Mouse (Mus musculus): ENCODE results near the gene Pagr1a. TPM values are rescaled to one million over a fixed set of nuclear protein-coding genes. Genes with fewer than 3 reads are reported as not detected.

Pagr1a gene
- polyA plus RNA-seq, 1 experiment from 2014 or later: 23.1 TPM

DNA sequence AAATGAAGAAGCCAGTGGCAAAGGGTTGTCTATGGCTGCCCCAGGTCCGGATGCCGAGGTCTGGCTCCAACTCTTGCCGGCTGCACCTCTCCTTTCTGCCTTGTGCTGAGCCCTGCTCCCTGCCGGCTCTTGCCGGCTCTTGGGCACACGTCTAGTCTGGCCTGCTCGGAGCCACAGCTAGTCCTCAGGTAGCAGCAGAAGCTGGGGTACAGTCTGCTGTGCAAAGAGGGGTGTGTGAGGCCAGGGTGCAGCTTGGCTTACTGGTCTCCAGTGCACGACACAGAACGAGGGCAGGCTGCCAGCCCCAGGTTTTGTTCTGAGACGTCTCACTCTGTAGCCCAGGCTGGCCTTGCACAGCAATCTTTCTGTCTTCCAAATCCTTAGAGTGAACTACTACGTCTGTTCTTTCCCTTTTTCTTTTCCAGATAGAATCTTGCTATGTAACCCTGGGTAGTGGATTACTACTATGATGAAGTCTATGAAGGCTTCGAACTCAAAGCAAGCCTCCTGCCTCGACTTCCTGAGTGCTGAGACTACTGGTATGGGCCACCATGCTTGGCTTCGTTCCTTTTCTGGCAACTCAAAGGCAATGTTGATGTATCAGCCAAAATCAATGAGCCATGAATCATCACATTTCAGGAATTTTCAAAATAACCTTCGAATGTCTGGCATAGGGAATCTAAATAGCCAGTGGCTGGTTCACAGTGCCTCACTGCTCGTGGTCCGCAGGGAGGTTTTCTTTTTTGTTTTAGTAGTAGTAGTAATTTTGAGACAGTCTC is 7.7 kb downstream of the Pagr1a start:
- peak overlapping the region in 1 of 2 experiments; percentile 59; a peak in 1 of 4 replicates for H3K27ac ChIP-seq (replicated peaks in 1 of 2; ENCODE audit: control insufficient read depth in 1 of 2, insufficient read depth in 1 of 2, low read depth in 2 of 2, low read length in 2 of 2)
- WGBS: 81% methylated on average over 17 of the region's 17 CpGs
- H3K9ac ChIP-seq (ENCODE audit: low read length): no peak overlapping the region
- H3K27me3 ChIP-seq (ENCODE audit: control insufficient read depth, insufficient read depth, low read length): no peaks in the 10 kb centered on the region
- no peaks in the 10 kb centered on the region for H3K9me3 ChIP-seq (ENCODE audit: control insufficient read depth, low read length)
- no peak overlapping the region for H3K4me3 ChIP-seq (ENCODE audit: control insufficient read depth in 1 of 2, insufficient read depth in 1 of 2, low read depth in 1 of 2, low read length in 2 of 2)
- peaks cover 17% of the 10 kb centered on the region for H3K36me3 ChIP-seq (ENCODE audit: control insufficient read depth, insufficient read depth, low read length)
- no peak for ATAC-seq (ENCODE audit: insufficient number of reproducible peaks, insufficient read depth, low FRiP score, low read depth)
- peaks cover 11 to 17% of the 10 kb centered on the region in 2 experiments for H3K4me1 ChIP-seq (ENCODE audit: control insufficient read depth in 2 of 2, insufficient read depth in 2 of 2, low read length in 2 of 2)
- no peak overlapping the region for H3K4me2 ChIP-seq (ENCODE audit: low read length)

DNA sequence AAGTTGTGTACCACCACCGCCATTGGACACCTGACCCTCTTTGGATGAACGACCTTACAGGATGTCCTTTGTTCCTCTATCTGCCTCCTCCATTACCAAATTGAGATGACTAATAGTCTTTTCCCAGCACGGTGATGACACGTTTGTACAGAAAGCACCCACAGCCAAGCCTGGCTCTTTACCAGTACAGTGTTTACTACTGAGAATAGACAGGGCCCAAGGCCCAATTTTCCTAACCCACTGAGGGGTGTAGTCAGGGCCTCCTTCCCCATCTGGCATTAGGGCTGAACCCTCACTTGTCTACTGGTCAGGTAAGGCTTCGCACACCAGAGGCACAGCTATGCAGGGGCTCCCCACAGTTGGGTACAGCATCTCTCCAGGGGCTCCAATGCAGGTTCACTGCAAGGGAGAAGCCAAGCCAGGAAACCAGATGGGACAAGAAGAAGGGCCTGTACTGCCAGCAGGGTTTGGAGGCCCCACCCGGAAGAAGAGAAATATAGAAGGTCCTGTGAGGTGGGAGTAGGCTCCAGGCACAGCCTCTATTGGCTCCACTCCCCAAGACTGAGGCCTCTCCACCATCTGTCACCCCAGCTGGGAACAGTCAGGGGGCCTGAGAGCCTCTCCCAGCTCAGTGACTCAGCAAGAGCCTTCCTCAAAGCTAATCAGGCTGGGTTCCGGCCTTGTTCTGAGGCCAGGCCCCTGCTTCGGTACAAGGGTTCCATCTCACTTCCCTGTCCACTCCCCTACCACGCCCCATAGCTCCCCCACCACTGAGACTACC is 8.7 kb downstream of the Pagr1a start:
- WGBS: 28% methylated on average over 9 of the region's 9 CpGs
- no peaks in the 10 kb centered on the region for H3K9me3 ChIP-seq (ENCODE audit: control insufficient read depth, low read length)
- H3K36me3 ChIP-seq (ENCODE audit: control insufficient read depth, insufficient read depth, low read length): peaks cover 14% of the 10 kb centered on the region
- H3K9ac ChIP-seq (ENCODE audit: low read length): peak overlapping the region; percentile 26; the same call in 1 of the 2 replicates
- no peaks in the 10 kb centered on the region for H3K27me3 ChIP-seq (ENCODE audit: control insufficient read depth, insufficient read depth, low read length)
- H3K4me1 ChIP-seq (ENCODE audit: control insufficient read depth in 2 of 2, insufficient read depth in 2 of 2, low read length in 2 of 2): peaks cover 9 to 10% of the 10 kb centered on the region in 2 experiments
- peak overlapping the region; percentile 57 to 59 for H3K27ac ChIP-seq (replicated peaks in 1 of 2; ENCODE audit: control insufficient read depth in 1 of 2, insufficient read depth in 1 of 2, low read depth in 2 of 2, low read length in 2 of 2)
- H3K4me3 ChIP-seq (ENCODE audit: control insufficient read depth in 1 of 2, insufficient read depth in 1 of 2, low read depth in 1 of 2, low read length in 2 of 2): no peak overlapping the region
- ATAC-seq (ENCODE audit: insufficient number of reproducible peaks, insufficient read depth, low FRiP score, low read depth): peak; percentile 64
- no peak overlapping the region for H3K4me2 ChIP-seq (ENCODE audit: low read length)

DNA sequence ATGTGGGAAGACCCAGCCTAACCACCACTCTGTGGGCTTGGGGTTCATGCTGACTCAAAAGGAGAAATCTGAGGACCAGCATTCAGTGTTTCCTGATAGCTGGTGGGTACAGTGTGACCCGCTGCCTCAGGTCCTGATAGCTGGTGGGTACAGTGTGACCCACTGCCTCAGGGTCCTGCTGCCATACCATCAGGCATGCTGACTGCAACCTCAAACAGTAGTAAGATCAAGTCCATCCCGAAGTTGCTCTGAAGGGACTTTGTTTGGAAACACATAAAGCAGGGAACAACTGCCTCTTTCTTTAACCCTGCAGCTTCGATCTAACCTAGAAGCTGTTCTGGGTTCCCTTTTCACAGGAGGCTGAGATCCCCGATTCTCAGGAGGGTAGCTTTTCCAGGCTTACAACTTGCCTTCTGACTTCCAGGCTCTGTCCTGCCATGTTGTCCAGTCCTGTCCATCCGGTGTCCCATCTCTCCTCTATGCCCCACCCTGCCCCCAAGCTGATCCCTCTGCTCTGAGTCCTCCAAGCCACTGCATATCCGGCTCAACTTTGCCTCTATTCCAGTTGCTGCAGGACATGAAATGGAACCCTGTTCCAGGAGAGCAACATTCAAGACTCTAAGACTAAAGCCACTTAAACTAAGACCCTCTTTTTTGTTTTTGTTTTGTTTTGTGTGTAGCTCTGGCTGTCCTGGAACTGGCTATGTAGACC is 9.7 kb downstream of the Pagr1a start:
- Histone ChIP-seq H3K27me3 (ENCODE audit: control insufficient read depth, insufficient read depth, low read length) (no peaks in the 10 kb centered on the region), H3K4me3 (ENCODE audit: control insufficient read depth in 1 of 2, insufficient read depth in 1 of 2, low read depth in 1 of 2, low read length in 2 of 2) (no peak overlapping the region), H3K4me1 (ENCODE audit: control insufficient read depth in 2 of 2, insufficient read depth in 2 of 2, low read length in 2 of 2) (peaks cover 8 to 9% of the 10 kb centered on the region in 2 experiments), H3K4me2 (ENCODE audit: low read length) (no peak overlapping the region), H3K9ac (ENCODE audit: low read length) (no peak overlapping the region), H3K27ac (replicated peaks in 1 of 2; ENCODE audit: control insufficient read depth in 1 of 2, insufficient read depth in 1 of 2, low read depth in 2 of 2, low read length in 2 of 2) (no peak overlapping the region), H3K9me3 (ENCODE audit: control insufficient read depth, low read length) (no peaks in the 10 kb centered on the region), H3K36me3 (ENCODE audit: control insufficient read depth, insufficient read depth, low read length) (peaks cover 4% of the 10 kb centered on the region; the same call in 1 of the 2 replicates)
- WGBS: 84% methylated on average over 6 of the region's 6 CpGs
- ATAC-seq (ENCODE audit: insufficient number of reproducible peaks, insufficient read depth, low FRiP score, low read depth): no peak

DNA sequence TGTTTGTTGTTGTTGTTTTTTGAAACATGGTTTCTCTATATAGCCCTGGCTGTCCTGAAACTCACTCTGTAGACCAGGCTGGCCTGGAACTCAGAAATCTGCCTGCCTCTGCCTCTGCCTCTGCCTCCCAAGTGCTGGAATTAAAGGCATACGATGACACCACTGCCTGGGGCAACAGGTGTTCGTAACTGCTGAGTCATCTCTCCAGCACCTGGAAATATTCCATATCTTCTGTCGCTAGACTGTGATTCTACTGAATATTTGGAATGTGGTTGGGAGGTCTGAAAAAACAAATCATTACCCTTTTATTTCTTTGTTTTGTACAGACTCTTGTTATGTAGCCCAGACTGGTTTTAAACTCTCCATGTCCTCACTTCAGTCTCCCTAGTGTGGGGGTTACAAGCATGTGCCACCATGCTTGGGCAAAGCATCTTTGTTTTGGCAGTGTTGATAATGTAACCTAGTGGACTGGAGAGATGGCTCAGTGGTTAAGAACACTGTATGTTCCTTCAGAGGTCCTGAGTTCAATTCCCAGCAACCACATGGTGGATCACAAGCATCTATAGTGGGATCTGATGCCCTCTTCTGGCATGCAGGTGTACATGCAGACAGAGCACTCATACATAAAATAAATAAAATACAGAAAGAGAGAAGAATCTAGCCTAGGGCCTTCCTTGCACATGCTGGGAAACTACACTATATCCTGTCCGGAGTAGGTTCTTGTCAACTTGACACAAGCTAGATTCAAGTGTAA is 12.9 kb downstream of the Pagr1a start:
- Histone ChIP-seq H3K27ac (replicated peaks in 1 of 2; ENCODE audit: control insufficient read depth in 1 of 2, insufficient read depth in 1 of 2, low read depth in 2 of 2, low read length in 2 of 2) (no peak overlapping the region), H3K27me3 (ENCODE audit: control insufficient read depth, insufficient read depth, low read length) (no peaks in the 10 kb centered on the region), H3K36me3 (ENCODE audit: control insufficient read depth, insufficient read depth, low read length) (no peaks in the 10 kb centered on the region), H3K4me3 (ENCODE audit: control insufficient read depth in 1 of 2, insufficient read depth in 1 of 2, low read depth in 1 of 2, low read length in 2 of 2) (no peak overlapping the region), H3K4me2 (ENCODE audit: low read length) (no peak overlapping the region), H3K4me1 (ENCODE audit: control insufficient read depth in 2 of 2, insufficient read depth in 2 of 2, low read length in 2 of 2) (peaks cover 8 to 9% of the 10 kb centered on the region in 2 experiments), H3K9ac (ENCODE audit: low read length) (no peak overlapping the region), H3K9me3 (ENCODE audit: control insufficient read depth, low read length) (no peaks in the 10 kb centered on the region)
- ATAC-seq (ENCODE audit: insufficient number of reproducible peaks, insufficient read depth, low FRiP score, low read depth): no peak
- 82% methylated on average over 4 of the region's 4 CpGs for WGBS

DNA sequence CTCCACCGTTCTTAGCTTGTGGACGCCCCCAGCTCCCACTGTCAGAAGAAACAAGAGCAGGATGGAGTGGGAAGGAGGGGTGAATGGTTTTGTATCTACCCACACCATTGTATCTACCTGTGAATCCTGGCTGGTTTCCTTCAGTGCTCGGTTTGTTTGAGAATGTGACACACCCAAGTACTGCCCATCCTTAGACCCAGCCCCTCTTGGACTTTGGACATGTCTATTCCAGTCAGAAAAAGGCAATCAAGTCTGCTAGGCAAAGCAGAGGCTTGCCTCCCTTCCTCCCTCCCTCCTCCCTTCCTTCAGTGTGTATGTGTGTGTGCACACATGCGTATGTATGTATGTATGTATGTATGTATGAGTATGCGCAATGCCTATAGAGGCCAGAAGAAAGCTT is 13.5 kb downstream of the Pagr1a start:
- H3K9ac ChIP-seq (ENCODE audit: low read length): no peak overlapping the region
- no peak overlapping the region for H3K27ac ChIP-seq (replicated peaks in 1 of 2; ENCODE audit: control insufficient read depth in 1 of 2, insufficient read depth in 1 of 2, low read depth in 2 of 2, low read length in 2 of 2)
- H3K9me3 ChIP-seq (ENCODE audit: control insufficient read depth, low read length): no peaks in the 10 kb centered on the region
- no peak overlapping the region for H3K4me3 ChIP-seq (ENCODE audit: control insufficient read depth in 1 of 2, insufficient read depth in 1 of 2, low read depth in 1 of 2, low read length in 2 of 2)
- no peaks in the 10 kb centered on the region for H3K27me3 ChIP-seq (ENCODE audit: control insufficient read depth, insufficient read depth, low read length)
- peaks cover 5 to 8% of the 10 kb centered on the region in 2 experiments for H3K4me1 ChIP-seq (ENCODE audit: control insufficient read depth in 2 of 2, insufficient read depth in 2 of 2, low read length in 2 of 2)
- no peak for ATAC-seq (ENCODE audit: insufficient number of reproducible peaks, insufficient read depth, low FRiP score, low read depth)
- WGBS: 90% methylated on average over 5 of the region's 5 CpGs
- no peaks in the 10 kb centered on the region for H3K36me3 ChIP-seq (ENCODE audit: control insufficient read depth, insufficient read depth, low read length)
- H3K4me2 ChIP-seq (ENCODE audit: low read length): no peak overlapping the region

DNA sequence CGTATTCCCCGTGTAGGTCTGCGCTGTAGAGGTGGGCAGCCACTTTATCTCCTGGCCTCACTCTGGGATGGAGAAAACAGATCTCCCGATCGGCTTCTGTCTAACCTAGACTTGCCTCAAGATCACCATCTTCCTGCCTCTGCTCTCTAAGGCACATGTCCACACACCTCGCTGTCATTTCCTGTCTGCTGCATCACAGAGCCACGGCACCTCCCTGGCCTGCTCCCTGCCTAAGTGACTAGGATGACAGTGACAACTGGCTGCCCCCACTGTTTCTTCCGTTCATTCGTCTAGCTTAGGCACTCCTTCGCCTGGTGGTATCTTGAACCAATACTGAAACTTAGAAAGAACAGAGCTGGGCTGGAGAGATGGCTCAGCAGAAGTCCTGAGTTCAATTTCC is 17.6 kb downstream of the Pagr1a start:
- Histone ChIP-seq H3K27me3 (ENCODE audit: control insufficient read depth, insufficient read depth, low read length) (no peaks in the 10 kb centered on the region), H3K4me1 (ENCODE audit: control insufficient read depth in 2 of 2, insufficient read depth in 2 of 2, low read length in 2 of 2) (no peaks in the 10 kb centered on the region), H3K9ac (ENCODE audit: low read length) (no peak overlapping the region), H3K36me3 (ENCODE audit: control insufficient read depth, insufficient read depth, low read length) (peaks cover 12% of the 10 kb centered on the region; the same call in 1 of the 2 replicates), H3K4me2 (ENCODE audit: low read length) (no peak overlapping the region), H3K9me3 (ENCODE audit: control insufficient read depth, low read length) (peaks cover 4% of the 10 kb centered on the region; the same call in 1 of the 2 replicates), H3K4me3 (ENCODE audit: control insufficient read depth in 1 of 2, insufficient read depth in 1 of 2, low read depth in 1 of 2, low read length in 2 of 2) (no peak overlapping the region), H3K27ac (replicated peaks in 1 of 2; ENCODE audit: control insufficient read depth in 1 of 2, insufficient read depth in 1 of 2, low read depth in 2 of 2, low read length in 2 of 2) (no peak overlapping the region)
- 71% methylated on average over 10 of the region's 10 CpGs for WGBS
- ATAC-seq (ENCODE audit: insufficient number of reproducible peaks, insufficient read depth, low FRiP score, low read depth): no peak

DNA sequence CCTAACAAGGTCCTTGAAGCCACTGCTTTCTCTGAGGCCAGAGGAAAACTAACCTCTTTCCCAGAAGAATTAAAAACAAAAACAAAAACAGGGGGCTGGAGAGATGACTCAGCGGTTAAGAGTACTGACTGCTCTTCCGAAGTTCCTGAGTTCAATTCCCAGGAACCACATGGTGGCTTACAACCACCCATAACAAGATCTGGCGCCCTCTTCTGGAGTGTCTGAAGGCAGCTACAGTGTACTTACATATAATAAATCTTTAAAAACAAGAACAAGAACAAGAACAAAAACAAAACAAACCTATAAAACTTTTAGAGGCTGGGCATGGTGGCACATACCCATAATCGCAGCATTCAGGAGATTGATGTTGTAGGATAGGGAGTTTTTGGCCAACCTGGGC is 20.7 kb downstream of the Pagr1a start:
- Histone ChIP-seq H3K27ac (replicated peaks in 1 of 2; ENCODE audit: control insufficient read depth in 1 of 2, insufficient read depth in 1 of 2, low read depth in 2 of 2, low read length in 2 of 2) (no peak overlapping the region), H3K9ac (ENCODE audit: low read length) (no peak overlapping the region), H3K9me3 (ENCODE audit: control insufficient read depth, low read length) (peaks cover 4% of the 10 kb centered on the region; the same call in 1 of the 2 replicates), H3K4me1 (ENCODE audit: control insufficient read depth in 2 of 2, insufficient read depth in 2 of 2, low read length in 2 of 2) (no peaks in the 10 kb centered on the region), H3K4me2 (ENCODE audit: low read length) (no peak overlapping the region), H3K36me3 (ENCODE audit: control insufficient read depth, insufficient read depth, low read length) (peaks cover 12% of the 10 kb centered on the region; the same call in 1 of the 2 replicates), H3K27me3 (ENCODE audit: control insufficient read depth, insufficient read depth, low read length) (no peaks in the 10 kb centered on the region), H3K4me3 (ENCODE audit: control insufficient read depth in 1 of 2, insufficient read depth in 1 of 2, low read depth in 1 of 2, low read length in 2 of 2) (no peak overlapping the region)
- 81% methylated on average over 4 of the region's 4 CpGs for WGBS
- ATAC-seq (ENCODE audit: insufficient number of reproducible peaks, insufficient read depth, low FRiP score, low read depth): no peak

Measured in heart, embryonic 14.5 days (tissue).